Mouse (Mus musculus): ENCODE measurements at regions not wholly inside any gene's neighbourhood (a gene's known extent, or its start where the extent isn't known, plus 50 kb on each side); places are given as distances from the start of the nearest gene placed in this dataset.

GRCm38 (mm10) chr5:126680262-126680661, 561.3 kb upstream of the Tmem132c start:
- TF ChIP-seq POLR2A (IDR thresholded peaks at IDR 0.05; ENCODE audit: low read depth, low read length) (no peak), CTCF (IDR thresholded peaks at IDR 0.05; ENCODE audit: borderline replicate concordance, insufficient read depth, low read length) (no peak)
